Mouse (Mus musculus): ENCODE results near the gene Rab5a. TPM values are rescaled to one million over a fixed set of nuclear protein-coding genes. Genes with fewer than 3 reads are reported as not detected.

Gene Rab5a
- total RNA-seq, 2 experiments from 2014 or later, result 29.6 to 53.5 TPM

DNA sequence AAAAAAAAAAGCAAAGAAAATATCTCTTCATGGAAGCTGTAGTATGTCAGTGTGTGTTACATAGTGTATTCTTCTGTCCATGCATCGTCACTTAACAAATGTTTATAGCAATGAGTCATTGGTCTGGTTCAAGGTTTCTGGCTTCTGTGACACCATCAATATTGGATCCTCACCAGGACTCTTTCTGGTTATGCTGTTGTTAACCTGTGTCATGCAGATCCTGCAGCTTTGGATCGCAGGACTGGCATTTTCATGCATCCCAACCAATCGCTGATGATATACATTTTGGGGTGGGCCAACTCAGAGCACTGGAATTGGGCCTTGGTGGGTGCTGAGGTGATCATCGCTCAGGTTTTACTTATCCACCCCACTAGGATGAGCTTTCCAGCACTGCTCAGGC is 63.5 kb downstream of the Rab5a start:
- ATAC-seq (replicated peaks; ENCODE audit: poor library complexity, severe bottlenecking), result no peak

GRCm38 (mm10) chr17:53543591-53544324 is 64.7 kb downstream of the Rab5a start:
- ATAC-seq (replicated peaks; ENCODE audit: poor library complexity, severe bottlenecking), result no peak

DNA sequence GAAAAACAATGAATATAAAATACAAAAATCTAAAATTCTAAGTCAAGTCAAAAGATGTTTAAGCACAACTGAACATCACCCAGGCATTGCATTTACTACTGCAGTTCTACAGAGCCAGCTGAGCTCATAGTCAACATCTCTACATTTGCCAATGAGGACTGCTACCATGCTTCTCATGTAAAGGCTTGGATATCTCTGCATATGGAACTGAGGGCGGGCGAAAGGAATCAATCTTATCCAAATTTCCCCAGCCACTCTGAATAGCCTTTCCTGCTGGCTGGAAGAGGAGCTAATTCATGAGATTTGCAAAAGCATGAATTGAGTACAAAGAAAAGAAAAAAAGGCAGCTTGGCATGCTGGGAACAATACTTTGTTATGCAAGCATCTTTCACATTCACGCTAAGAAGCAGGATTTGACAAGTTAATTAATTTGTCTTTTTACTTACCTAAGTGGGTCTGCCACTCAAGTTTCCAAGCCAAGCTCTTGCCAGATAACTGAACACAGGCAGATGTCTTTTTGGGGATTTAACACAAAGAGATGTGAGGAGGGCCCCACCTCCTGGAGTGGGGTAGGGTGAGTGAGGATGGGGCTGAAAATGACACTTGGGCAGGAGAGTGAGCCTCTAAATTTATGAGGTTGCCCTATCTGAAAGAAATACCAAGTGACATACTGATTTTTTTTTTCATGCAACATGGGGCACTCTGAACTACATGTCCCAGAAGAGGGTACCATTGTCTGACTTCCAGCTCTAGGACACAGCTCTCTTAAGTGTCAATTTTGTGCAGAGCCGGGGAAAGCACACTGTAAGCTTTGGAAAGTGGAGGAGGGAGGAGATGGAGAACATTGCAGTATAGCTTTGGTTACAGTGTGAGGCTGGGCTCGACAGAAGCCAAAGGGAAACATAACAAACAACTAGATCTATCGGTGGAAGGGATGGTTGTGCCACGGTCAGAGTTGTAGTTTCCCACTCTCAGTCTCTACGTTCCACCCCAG is 72.6 kb downstream of the Rab5a start:
- ATAC-seq (replicated peaks; ENCODE audit: poor library complexity, severe bottlenecking), result no peak

DNA sequence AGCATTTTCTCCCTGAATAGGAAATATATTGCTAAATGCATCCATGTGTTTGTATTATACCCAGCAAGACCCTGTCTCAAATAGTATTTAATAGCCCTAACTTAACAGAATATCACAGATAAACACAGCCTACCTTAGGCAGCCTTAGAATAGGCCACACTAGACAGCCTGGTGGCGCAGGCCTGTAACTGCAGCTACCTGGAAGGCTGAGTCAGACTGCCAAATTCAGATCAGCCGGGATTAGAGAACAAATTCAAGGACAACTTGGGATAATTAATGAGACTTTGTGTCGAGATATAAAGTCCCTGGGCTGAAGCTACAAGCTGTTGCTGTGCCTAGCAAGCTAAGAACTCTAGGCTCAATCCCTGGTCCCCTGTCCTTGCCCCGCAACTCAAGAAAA is 75.1 kb downstream of the Rab5a start:
- ATAC-seq (replicated peaks; ENCODE audit: poor library complexity, severe bottlenecking), result peak; percentile 78

DNA sequence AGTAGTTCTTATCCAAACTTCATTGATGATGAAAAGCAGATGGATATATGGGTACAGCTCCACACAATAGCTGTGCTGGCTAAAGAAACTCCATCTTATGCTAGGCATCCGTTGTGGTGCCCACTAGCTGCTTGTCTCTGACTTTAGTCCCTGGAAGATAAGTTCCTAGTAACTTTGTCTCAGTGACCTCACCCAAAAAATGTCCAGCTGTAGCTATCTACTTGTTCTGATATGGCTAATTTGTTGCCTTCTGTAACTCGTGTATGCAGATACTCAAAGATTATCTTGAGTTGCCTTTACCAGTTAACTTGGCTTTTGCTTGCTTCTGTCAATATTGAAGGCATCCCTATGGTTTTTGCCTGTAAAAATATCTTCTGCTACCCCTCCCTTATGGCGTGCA is 75.8 kb downstream of the Rab5a start:
- ATAC-seq (replicated peaks; ENCODE audit: poor library complexity, severe bottlenecking), result no peak

Other genes starting within 250 kb of the Rab5a start
- gene Efhb, start 15.9 kb upstream of the Rab5a start, total RNA-seq (2014; fragmentation: Nextera tagmentation), result not detected in 2 replicates
- gene Efhb, start 15.9 kb upstream of the Rab5a start, total RNA-seq (2017), result not detected in 2 replicates
- gene Pp2d1, start 60.2 kb downstream of the Rab5a start, total RNA-seq (2014; fragmentation: Nextera tagmentation), result not detected in 2 replicates
- gene Pp2d1, start 60.2 kb downstream of the Rab5a start, total RNA-seq (2017), result not detected in 2 replicates
- gene Kat2b, start 87.6 kb downstream of the Rab5a start, total RNA-seq (2014; fragmentation: Nextera tagmentation), result 35.1 and 51.5 TPM in 2 replicates
- gene Kat2b, start 87.6 kb downstream of the Rab5a start, total RNA-seq (2017), result 30.5 and 35.9 TPM in 2 replicates
- 16.8 and 26.3 TPM in 2 replicates for gene Sgo1, start 210.1 kb downstream of the Rab5a start, total RNA-seq (2014; fragmentation: Nextera tagmentation)
- 36.6 and 60.1 TPM in 2 replicates for gene Sgo1, start 210.1 kb downstream of the Rab5a start, total RNA-seq (2017)